Mouse (Mus musculus): ENCODE measurements around the gene Piezo1.

DNA sequence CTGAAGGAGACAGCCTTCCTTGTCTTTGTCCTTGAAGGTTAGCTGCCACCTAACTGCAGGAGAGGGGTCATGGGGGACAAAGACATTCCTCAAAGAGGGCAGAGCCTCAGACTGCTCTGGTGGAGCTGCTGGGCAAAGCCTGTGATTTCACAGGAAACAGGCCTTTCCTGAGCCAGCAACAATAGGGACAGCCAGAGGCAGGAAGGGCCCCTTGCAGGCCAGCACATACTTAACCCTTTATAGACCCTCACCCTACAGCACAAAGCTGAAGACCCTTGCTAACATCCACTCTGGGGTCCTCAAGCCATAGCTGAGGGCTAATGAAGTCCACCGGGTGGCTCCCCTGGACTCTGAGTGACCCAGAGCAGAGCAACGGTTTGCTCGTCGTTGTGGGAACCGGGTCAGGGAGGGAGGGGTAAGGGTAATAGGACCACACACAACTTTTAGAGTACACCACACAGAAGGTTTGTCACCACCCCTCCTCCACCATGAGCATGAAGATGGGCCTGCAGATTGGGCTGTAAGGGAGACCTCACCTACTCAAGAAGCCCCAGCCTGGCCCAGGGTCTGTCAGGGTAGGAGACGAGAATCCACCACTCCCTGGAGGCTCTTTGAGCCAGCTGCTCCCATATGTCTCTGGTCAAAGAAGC, 33.5 kb downstream of the Piezo1 start:
- TF ChIP-seq GATA1 (IDR thresholded peaks at IDR 0.05; ENCODE audit: low read length) (no peak), TAL1 (IDR thresholded peaks at IDR 0.05; ENCODE audit: low read length) (no peak)

Data from erythroblast, embryonic 14.5 days (primary cell).